Mouse (Mus musculus) heart, adult 2 months (tissue): ENCODE measurements around the gene 4930578C19Rik.

Experiments used
- CTCF ChIP-seq: fragments of 200-600 bp; IDR thresholded peaks from 2 replicates; pipeline ENCODE4 v1.8.1; 2022; ENCODE audit warnings: antibody characterized with exemption, mild to moderate bottlenecking, moderate library complexity
- EP300 ChIP-seq: fragments of 200-500 bp; IDR thresholded peaks from 2 replicates; pipeline ENCODE4 v1.6.1; 2011; ENCODE audit warnings: low read depth, low read length, control low read depth; ENCODE audit not compliant: insufficient read depth
- POLR2A ChIP-seq: fragments of 200-500 bp; IDR thresholded peaks from 2 replicates; pipeline ENCODE4 v1.6.1; 2011; ENCODE audit warnings: mild to moderate bottlenecking, low read depth, low read length, control low read depth; ENCODE audit not compliant: insufficient read depth

DNA sequence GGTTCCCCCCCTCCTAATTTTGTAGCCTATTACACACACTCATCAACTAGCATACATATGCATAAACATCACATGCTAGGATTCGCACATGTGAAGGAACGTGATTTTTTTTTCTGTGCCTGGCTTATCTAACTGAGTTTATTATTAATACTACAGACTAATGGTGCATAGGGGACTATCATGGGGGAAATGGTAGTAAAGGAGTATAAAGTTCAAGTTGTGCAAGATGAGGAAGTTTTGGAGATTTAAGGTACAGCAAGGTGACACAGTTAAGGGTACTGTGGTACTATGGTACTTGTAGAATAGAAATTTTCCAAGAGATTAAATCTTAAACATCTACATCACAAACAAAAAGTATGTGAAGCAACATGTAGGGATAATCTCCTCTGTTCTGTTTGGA lies 64.5 kb downstream of the 4930578C19Rik start:
- TF ChIP-seq CTCF (no peak), EP300 (no peak), POLR2A (no peak)
